Mouse (Mus musculus) heart, postnatal 0 days (tissue): ENCODE measurements at regions not wholly inside any gene's neighbourhood (a gene's known extent, or its start where the extent isn't known, plus 50 kb on each side); places are given as distances from the start of the nearest gene placed in this dataset.
A peak's percentile ranks its signal among the peaks of the same experiment; 100 is the strongest.

Experiments
- ATAC-seq: fragments of 200-750 bp; cut with Nextera tagmentation; 2 replicates; pipeline ENCODE4 v1.8.0; 2017; ENCODE audit warnings: low read depth, moderate number of reproducible peaks, moderate library complexity; ENCODE audit not compliant: insufficient read depth
- DNase-seq: peaks from one replicate; pipeline ENCODE4 v3.0.0-alpha.2; 2016; ENCODE audit warnings: low spot score
- H3K27ac ChIP-seq: fragments of 300-500 bp; sonication (generic); 2 replicates; pipeline ENCODE4 v1.5.1; 2014; ENCODE audit warnings: low read depth, mild to moderate bottlenecking
- H3K27me3 ChIP-seq: fragments of 300-500 bp; sonication (generic); 2 replicates; pipeline ENCODE4 v1.6.1; 2014; ENCODE audit warnings: low read length, mixed read lengths; ENCODE audit not compliant: control insufficient read depth, insufficient read depth
- H3K36me3 ChIP-seq: fragments of 300-500 bp; sonication (generic); replicated peaks from 2 replicates; pipeline ENCODE4 v1.6.1; 2014; ENCODE audit warnings: low read length, mixed read lengths; ENCODE audit not compliant: control insufficient read depth, insufficient read depth
- H3K4me1 ChIP-seq: fragments of 300-500 bp; sonication (generic); 2 replicates; pipeline ENCODE4 v1.6.1; 2014; ENCODE audit warnings: antibody characterized with exemption; ENCODE audit not compliant: control insufficient read depth, insufficient read depth
- H3K4me2 ChIP-seq: fragments of 300-500 bp; sonication (generic); 2 replicates; pipeline ENCODE4 v1.6.1; 2014; ENCODE audit warnings: low read depth, mild to moderate bottlenecking, low read length, moderate library complexity
- H3K4me3 ChIP-seq: fragments of 300-500 bp; sonication (generic); 2 replicates; pipeline ENCODE4 v1.5.1; 2014; ENCODE audit warnings: low read depth, low read length
- H3K9ac ChIP-seq: fragments of 300-500 bp; sonication (generic); replicated peaks from 2 replicates; pipeline ENCODE4 v1.6.1; 2014; ENCODE audit warnings: low read depth, low read length, mixed read lengths
- H3K9me3 ChIP-seq: fragments of 300-500 bp; sonication (generic); replicated peaks from 2 replicates; pipeline ENCODE4 v1.6.1; 2016; ENCODE audit warnings: low read length; ENCODE audit not compliant: control insufficient read depth
- CTCF ChIP-seq: IDR thresholded peaks from 2 replicates; pipeline ENCODE4 v1.5.1; 2016; ENCODE audit warnings: antibody characterized with exemption, control low read depth, low read depth
- EP300 ChIP-seq: IDR thresholded peaks from 2 replicates; pipeline ENCODE4 v1.6.1; 2016; ENCODE audit warnings: antibody characterized with exemption, low read depth
- WGBS: fragments of 180-500 bp; shearing (Covaris S2); extraction: QIAGEN DNeasy Blood & Tissue Kit; methylation state at CpG from one replicate; pipeline ENCODE4 v1.1.7; 2014; 5-methylcytosine and 5-hydroxymethylcytosine counted together

DNA sequence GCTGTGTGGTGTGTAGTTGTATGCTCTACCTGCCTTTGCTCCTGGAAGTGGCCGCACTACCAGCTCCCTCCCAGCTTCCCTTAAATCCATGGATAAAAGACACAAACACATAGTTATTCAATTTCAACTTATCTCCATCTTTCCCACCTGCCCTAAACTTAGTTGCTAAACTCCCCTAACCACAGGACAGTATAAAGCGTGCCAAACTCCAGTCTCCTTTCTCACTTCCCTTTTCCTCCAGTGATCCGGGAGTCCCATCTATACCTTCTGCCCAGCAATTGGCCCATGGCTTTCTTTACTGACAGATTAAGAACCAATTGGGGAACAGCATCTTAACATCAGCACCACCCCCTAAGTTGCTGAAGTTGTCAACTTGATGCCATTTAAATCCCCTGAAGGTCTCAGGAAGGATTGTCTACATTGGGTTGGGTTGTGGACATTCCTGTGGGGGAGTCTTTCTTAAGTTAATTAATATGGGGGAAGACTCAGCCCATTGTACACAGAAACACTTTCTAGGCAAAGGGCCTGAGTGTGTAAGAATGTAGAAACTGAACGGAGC lies 234.6 kb upstream of the Ednra start:
- no peak overlapping the region for H3K27ac ChIP-seq
- no peak for ATAC-seq
- H3K9me3 ChIP-seq: no peaks in the 10 kb centered on the region
- H3K27me3 ChIP-seq: no peaks in the 10 kb centered on the region
- no peak for DNase-seq
- no peak overlapping the region for H3K4me2 ChIP-seq
- H3K4me1 ChIP-seq: peaks cover 9% of the 10 kb centered on the region
- TF ChIP-seq EP300: no peak
- no peak for TF ChIP-seq CTCF
- no peak overlapping the region for H3K9ac ChIP-seq
- no peaks in the 10 kb centered on the region for H3K36me3 ChIP-seq
- H3K4me3 ChIP-seq: no peak overlapping the region
- WGBS: 84% methylated on average over 4 of the region's 4 CpGs

DNA sequence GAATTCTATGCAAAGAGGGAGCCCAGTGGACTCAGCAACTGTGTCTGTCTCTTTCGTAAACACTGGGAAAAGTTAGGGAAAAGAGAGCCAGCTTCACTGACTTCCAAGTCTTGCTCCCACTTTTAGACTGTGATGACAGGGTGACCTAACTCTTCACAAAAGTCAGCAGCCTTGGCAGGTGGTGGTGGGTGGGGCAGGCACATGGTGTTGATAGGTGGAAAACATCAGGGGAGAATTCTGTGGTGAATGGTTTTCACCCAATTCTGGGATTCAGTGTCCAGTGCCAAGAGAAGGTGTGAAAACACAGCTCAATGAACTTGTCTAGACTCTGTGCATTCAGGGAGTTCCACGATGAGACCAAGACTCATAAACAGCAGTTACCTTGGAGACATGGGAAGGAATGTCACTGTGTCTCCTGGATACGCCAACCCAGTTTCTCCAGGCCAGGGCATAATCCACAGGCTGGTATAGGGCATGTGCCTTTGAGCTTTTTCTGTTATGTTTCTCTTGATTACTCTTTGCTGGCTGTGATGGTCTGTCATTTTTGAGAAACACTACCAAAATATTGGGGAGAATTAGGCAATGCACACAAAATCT lies 238.9 kb upstream of the Ednra start:
- no peak overlapping the region for H3K4me2 ChIP-seq
- DNase-seq: peak; percentile 71
- H3K27ac ChIP-seq: peak overlapping the region; percentile 63
- peak; percentile 72 for TF ChIP-seq EP300
- no peak for TF ChIP-seq CTCF
- no peaks in the 10 kb centered on the region for H3K36me3 ChIP-seq
- H3K9ac ChIP-seq: no peak overlapping the region
- H3K4me1 ChIP-seq: peaks cover 11% of the 10 kb centered on the region
- no peaks in the 10 kb centered on the region for H3K27me3 ChIP-seq
- ATAC-seq: peak; percentile 85
- WGBS: 29% methylated on average over 3 of the region's 3 CpGs
- H3K9me3 ChIP-seq: no peaks in the 10 kb centered on the region
- no peak overlapping the region for H3K4me3 ChIP-seq

DNA sequence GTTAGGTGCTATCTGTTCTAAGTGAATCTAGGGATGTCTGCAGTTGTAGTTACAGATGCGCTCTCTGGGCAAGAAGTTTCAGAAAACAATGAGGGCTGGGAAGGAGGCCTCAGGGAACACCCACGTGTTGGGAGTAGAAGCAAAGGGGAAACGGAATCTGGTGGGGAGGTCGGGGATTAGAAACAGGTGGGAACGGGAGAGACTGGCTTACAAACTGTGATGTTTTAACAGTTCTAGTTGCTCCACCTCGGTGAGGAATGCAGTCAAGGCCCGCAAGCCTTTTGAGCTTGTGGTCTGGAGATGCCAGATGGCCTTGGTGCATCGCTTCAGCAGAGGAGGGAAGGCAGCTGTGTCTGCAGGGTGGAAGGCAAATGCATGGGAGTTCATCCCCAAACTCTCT lies 242.7 kb upstream of the Ttc29 start:
- H3K36me3 ChIP-seq: no peaks in the 10 kb centered on the region
- ATAC-seq (no peak), DNase-seq (no peak)
- H3K9me3 ChIP-seq: 0 out of 2 replicates have a peak, but pooled peaks cover 4% of the 10 kb centered on the region
- H3K4me1 ChIP-seq: peaks cover 6% of the 10 kb centered on the region; the same call in 1 of the 2 replicates
- no peak overlapping the region for H3K4me2 ChIP-seq
- no peaks in the 10 kb centered on the region for H3K27me3 ChIP-seq
- no peak overlapping the region for H3K27ac ChIP-seq
- TF ChIP-seq CTCF: no peak
- H3K4me3 ChIP-seq: no peak overlapping the region
- 69% methylated on average over 8 of the region's 8 CpGs for WGBS
- H3K9ac ChIP-seq: no peak overlapping the region

DNA sequence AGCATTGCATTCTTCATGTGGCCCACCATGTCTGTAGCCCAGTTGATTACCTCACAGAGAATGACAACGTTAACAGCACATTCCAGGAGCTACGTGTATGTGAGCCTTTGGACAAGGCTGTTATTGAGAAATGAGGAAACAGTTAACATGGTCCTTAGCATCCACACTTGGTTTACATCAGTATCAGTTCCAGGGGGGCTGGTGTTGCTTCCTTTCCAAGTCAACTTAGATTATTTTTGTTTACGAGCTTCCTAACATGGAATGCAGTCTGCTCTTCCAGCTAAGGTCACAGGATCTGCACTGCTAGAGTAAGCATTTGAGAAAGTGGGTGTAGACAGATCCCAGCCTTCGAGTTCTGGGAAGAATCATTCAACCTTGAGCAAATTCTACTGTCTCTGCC lies 239.4 kb upstream of the Ttc29 start:
- no peak for ATAC-seq
- WGBS: 33% methylated on average over 4 of the region's 4 CpGs
- 0 out of 2 replicates have a peak, but pooled peaks cover 4% of the 10 kb centered on the region for H3K9me3 ChIP-seq
- no peaks in the 10 kb centered on the region for H3K36me3 ChIP-seq
- H3K27me3 ChIP-seq: no peaks in the 10 kb centered on the region
- TF ChIP-seq CTCF: no peak
- no peak for TF ChIP-seq EP300
- H3K27ac ChIP-seq: no peak overlapping the region
- no peak overlapping the region for H3K4me2 ChIP-seq
- no peak for DNase-seq
- no peak overlapping the region for H3K9ac ChIP-seq
- no peak overlapping the region for H3K4me3 ChIP-seq
- peaks cover 6% of the 10 kb centered on the region; the same call in 1 of the 2 replicates for H3K4me1 ChIP-seq

DNA sequence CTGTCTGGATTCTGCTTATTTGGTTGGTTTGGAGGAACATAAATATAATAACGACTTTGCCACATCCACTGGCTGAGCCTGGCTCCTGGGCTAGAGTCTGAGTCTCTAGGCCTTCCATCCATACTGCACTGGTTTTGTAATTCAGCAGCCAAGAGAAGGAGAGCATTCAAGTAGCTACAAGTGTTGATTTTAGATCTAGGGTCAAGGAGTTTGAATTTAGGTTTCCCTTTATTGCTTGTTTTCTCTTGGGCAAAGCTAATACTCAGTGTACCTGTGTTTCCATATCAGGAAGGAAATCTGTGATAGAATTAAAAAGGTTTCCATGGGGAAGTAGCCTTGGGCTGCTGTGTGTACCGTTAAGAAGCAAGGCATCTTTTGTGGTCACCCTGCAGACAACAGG lies 234.0 kb upstream of the Ttc29 start:
- ATAC-seq: no peak
- no peaks in the 10 kb centered on the region for H3K36me3 ChIP-seq
- no peaks in the 10 kb centered on the region for H3K27me3 ChIP-seq
- WGBS: 77% methylated on average over 2 of the region's 2 CpGs
- no peak overlapping the region for H3K27ac ChIP-seq
- H3K4me2 ChIP-seq: no peak overlapping the region
- 0 out of 2 replicates have a peak, but pooled peaks cover 4% of the 10 kb centered on the region for H3K9me3 ChIP-seq
- no peaks in the 10 kb centered on the region; the same call in 1 of the 2 replicates for H3K4me1 ChIP-seq
- H3K4me3 ChIP-seq: no peak overlapping the region
- TF ChIP-seq CTCF (no peak), EP300 (no peak)
- DNase-seq: no peak
- no peak overlapping the region for H3K9ac ChIP-seq

DNA sequence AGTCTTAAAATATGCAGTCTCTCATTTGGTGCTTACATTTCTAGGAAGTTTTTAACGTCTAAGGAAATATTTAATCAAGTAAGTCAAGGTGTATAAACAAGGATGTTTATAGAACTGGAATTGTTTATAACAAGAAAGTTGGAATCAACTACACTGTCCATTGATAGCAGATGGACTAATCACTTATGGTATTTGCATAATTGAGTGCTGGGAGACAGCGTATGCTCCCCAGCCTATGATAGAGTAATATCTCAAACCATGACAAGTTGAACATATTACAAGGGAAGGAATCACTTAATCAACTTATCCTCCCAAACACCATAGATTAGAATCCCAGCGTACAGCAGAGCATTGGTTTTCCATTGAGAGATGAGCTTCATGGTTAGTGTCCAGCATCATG lies 232.4 kb upstream of the Ttc29 start:
- H3K36me3 ChIP-seq: no peaks in the 10 kb centered on the region
- no peak overlapping the region for H3K4me3 ChIP-seq
- TF ChIP-seq CTCF (no peak), EP300 (no peak)
- H3K9me3 ChIP-seq: no peaks in the 10 kb centered on the region
- H3K4me1 ChIP-seq: no peaks in the 10 kb centered on the region; the same call in 1 of the 2 replicates
- DNase-seq (no peak), ATAC-seq (no peak)
- no peaks in the 10 kb centered on the region for H3K27me3 ChIP-seq
- H3K9ac ChIP-seq: no peak overlapping the region
- no peak overlapping the region for H3K4me2 ChIP-seq
- H3K27ac ChIP-seq: no peak overlapping the region
- WGBS: 79% methylated on average over 3 of the region's 3 CpGs
